Mouse (Mus musculus): ENCODE measurements around the gene Prkag1. TPM values are rescaled to one million over a fixed set of nuclear protein-coding genes. Genes with fewer than 3 reads are reported as not detected.

Gene Prkag1
- polyA plus RNA-seq, 1 experiment = not detected

DNA sequence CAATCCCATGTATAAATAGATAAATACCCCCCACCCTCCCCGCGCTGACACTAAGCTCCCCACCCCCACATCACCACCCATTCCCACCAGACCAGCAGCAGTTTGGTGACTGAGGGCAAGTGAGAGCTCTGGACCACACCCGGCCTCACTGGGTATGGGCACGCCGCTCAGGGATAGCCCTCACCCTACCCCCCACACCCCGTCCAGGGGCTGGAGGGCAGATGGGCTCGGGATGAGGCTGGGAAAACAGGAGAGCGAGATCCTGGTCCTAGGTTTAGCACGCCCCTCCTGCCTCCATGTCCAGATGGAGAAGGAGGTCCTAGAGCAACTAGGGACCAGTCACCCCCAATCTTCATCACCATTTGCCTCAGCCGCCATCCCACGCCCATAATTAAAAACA is 2.0 kb upstream of the Prkag1 start:
- Histone ChIP-seq H3K27ac (ENCODE audit: insufficient read depth, low read depth, low read length) (no peak overlapping the region), H3K4me3 (ENCODE audit: insufficient read depth, low read depth, low read length) (no peak overlapping the region), H3K4me1 (ENCODE audit: control insufficient read depth, insufficient read depth, low read length) (peaks cover 7% of the 10 kb centered on the region; the same call in 1 of the 2 replicates)
- no peak for TF ChIP-seq POLR2A (IDR thresholded peaks at IDR 0.05; ENCODE audit: insufficient read depth, low read depth, low read length)
- no peak for TF ChIP-seq CTCF (IDR thresholded peaks at IDR 0.05; ENCODE audit: insufficient read depth, low read depth, low read length)
- WGBS = 86% methylated on average over 11 of the region's 11 CpGs

DNA sequence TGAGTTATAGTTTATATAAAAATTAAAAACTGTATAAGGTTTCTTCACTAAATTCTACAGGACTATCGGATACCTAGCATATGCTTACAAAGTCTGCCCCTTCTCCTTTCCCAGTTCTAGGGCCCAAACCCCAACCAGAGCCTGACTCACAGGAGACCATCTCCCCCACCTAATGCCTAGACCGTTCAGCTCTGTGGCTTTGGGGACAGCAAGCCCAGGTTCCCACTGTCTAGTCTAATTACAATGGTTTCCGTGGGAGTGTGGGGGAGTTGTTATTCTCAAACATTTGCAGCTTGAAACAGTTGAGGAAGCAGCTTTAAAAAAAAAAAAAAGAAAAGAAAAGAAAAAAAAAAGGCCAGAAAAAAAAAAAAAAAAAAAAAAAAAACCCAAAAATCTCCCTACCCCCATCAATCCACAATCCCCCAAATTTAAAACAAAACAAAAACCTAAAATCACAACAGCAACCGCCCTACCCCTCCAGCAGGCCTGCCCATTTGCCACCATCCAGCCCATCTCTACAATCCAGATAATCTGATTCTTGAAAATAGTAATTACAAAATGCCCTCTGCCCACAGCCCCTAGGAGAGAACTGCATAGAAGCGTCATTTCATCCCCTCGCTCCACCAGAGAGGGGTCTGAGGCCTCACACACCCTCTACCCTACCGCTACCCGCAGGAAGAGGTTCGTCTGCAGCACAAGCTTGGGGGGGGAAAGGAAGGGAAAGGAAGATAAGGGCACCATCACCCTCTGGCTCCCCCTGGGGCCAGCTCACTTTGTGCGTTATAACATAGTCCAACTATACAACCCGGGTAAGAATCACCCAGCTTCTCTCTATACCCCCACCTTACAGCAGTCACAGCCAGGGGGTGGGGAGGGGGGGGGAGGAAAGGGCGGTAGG is 1.1 kb upstream of the Prkag1 start:
- Histone ChIP-seq H3K4me1 (ENCODE audit: control insufficient read depth, insufficient read depth, low read length) (peaks cover 7% of the 10 kb centered on the region; the same call in 1 of the 2 replicates), H3K27ac (ENCODE audit: insufficient read depth, low read depth, low read length) (0 out of 2 replicates have a peak overlapping the region, but pooled peaks have one; percentile 34), H3K4me3 (ENCODE audit: insufficient read depth, low read depth, low read length) (no peak overlapping the region)
- TF ChIP-seq CTCF (IDR thresholded peaks at IDR 0.05; ENCODE audit: insufficient read depth, low read depth, low read length) (no peak), POLR2A (IDR thresholded peaks at IDR 0.05; ENCODE audit: insufficient read depth, low read depth, low read length) (no peak)
- WGBS = 42% methylated on average over 12 of the region's 12 CpGs

DNA sequence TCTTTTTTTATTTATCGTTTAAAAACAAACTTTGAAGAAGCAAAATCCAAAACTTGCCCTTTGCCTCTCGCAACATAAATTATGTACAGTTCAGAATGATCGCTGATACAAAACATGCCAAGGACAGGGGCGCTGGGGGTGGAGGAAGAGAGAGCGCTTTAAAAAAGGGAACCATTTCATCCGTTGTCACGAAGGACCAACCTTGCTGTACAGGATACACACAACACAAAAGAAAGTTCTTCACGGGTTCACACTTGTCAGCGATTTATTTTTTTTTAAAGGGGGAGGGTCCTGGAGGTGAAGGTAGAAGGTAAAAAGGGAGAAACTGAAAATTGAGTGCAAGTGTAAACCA is 339 bp upstream of the Prkag1 start:
- peak overlapping the region; percentile 58 for H3K4me3 ChIP-seq (ENCODE audit: insufficient read depth, low read depth, low read length)
- no peak for TF ChIP-seq CTCF (IDR thresholded peaks at IDR 0.05; ENCODE audit: insufficient read depth, low read depth, low read length)
- WGBS = 6% methylated on average over 9 of the region's 9 CpGs
- peaks cover 7% of the 10 kb centered on the region; the same call in 1 of the 2 replicates for H3K4me1 ChIP-seq (ENCODE audit: control insufficient read depth, insufficient read depth, low read length)
- peak overlapping the region; percentile 83 for H3K27ac ChIP-seq (ENCODE audit: insufficient read depth, low read depth, low read length)

DNA sequence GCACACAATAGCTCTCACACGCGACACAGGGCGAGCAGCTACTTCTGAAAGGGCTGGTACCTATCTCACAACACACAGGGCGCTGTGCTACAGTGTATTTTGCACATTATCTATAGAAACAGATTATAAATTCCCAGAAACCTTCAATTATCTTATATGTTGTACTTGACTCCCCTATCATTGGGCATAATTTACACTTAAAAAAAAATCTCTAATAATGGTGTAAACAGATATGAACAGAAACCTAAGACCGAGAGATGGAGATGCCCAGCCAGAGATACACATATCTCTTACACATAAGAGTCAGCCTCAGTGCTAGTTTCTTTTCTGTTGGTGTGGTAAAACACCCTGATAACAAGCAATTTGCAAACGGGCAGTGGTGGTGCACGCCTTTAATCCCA is 3.7 kb downstream of the Prkag1 start:
- H3K4me3 ChIP-seq (ENCODE audit: insufficient read depth, low read depth, low read length) = no peak overlapping the region
- H3K4me1 ChIP-seq (ENCODE audit: control insufficient read depth, insufficient read depth, low read length) = peaks cover 6% of the 10 kb centered on the region; the same call in 1 of the 2 replicates
- WGBS = 85% methylated on average over 7 of the region's 7 CpGs
- TF ChIP-seq CTCF (IDR thresholded peaks at IDR 0.05; ENCODE audit: insufficient read depth, low read depth, low read length) (no peak), POLR2A (IDR thresholded peaks at IDR 0.05; ENCODE audit: insufficient read depth, low read depth, low read length) (no peak)
- no peak overlapping the region for H3K27ac ChIP-seq (ENCODE audit: insufficient read depth, low read depth, low read length)

DNA sequence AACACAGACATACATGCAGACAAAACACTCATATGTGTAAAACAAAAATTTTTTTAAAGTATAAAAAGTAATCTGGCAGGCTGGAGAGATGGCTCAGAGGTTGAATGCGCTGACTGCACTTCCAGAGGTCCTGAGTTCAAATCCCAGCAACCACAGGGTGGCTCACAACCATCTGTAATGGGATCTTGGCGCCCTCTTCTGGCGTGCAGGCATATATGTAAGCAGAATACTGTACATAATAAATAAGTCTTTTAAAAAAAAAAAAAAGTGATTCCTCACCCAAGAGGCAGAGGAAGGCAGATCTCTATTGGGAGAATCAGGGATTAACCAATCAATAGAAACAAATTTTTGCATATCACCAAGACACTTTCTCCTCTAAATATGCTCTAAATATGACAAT is 7.9 kb downstream of the Prkag1 start:
- peaks cover 2% of the 10 kb centered on the region; the same call in 1 of the 2 replicates for H3K4me1 ChIP-seq (ENCODE audit: control insufficient read depth, insufficient read depth, low read length)
- TF ChIP-seq POLR2A (IDR thresholded peaks at IDR 0.05; ENCODE audit: insufficient read depth, low read depth, low read length) (no peak), CTCF (IDR thresholded peaks at IDR 0.05; ENCODE audit: insufficient read depth, low read depth, low read length) (no peak)
- H3K4me3 ChIP-seq (ENCODE audit: insufficient read depth, low read depth, low read length) = no peak overlapping the region
- H3K27ac ChIP-seq (ENCODE audit: insufficient read depth, low read depth, low read length) = no peak overlapping the region
- WGBS = 77% methylated on average over 3 of the region's 3 CpGs

DNA sequence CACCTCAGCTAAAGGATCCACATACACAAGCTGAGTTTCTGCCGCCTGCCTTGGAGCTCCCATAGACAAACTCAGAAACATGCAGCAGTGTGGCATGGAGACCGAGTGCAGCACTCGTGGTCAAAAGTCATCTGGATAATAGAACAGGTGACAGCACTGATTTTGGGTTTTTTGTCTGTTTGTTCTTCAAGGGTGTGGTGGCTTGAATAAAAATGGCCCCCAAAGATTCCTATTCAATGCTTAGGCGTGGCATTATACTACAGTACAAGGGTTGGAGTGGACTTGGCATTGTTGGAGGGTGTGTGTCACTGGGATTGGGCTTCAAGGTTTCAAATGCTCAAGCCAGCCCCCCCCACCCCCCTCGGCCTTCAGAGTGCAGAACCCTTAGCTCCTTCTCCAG is 9.2 kb downstream of the Prkag1 start:
- WGBS = 93% methylated on average over 5 of the region's 5 CpGs
- peaks cover 2% of the 10 kb centered on the region; the same call in 1 of the 2 replicates for H3K4me1 ChIP-seq (ENCODE audit: control insufficient read depth, insufficient read depth, low read length)
- no peak overlapping the region for H3K27ac ChIP-seq (ENCODE audit: insufficient read depth, low read depth, low read length)
- no peak overlapping the region for H3K4me3 ChIP-seq (ENCODE audit: insufficient read depth, low read depth, low read length)
- TF ChIP-seq CTCF (IDR thresholded peaks at IDR 0.05; ENCODE audit: insufficient read depth, low read depth, low read length) (no peak), POLR2A (IDR thresholded peaks at IDR 0.05; ENCODE audit: insufficient read depth, low read depth, low read length) (no peak)

DNA sequence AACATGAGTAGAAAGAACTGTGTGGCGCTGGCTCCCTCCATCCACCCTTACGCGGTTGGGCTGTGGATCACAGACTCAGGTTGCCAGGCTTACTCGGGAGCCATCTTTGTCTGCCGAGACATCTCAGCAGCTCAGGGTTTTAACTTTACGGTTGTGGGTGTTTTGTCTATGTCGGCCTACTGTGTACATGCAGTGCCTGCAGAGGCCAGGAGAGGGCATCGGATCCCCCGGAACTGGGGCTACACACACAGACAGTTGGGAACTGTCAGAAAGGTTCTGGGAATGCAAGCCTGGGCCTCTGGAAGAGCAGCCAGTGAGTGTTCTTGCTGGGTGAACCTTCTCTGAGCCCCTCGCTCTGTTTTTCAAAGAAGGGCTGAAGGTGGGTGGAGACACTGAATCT is 9.9 kb downstream of the Prkag1 start:
- WGBS = 34% methylated on average over 10 of the region's 10 CpGs
- peaks cover 2% of the 10 kb centered on the region; the same call in 1 of the 2 replicates for H3K4me1 ChIP-seq (ENCODE audit: control insufficient read depth, insufficient read depth, low read length)
- no peak overlapping the region for H3K4me3 ChIP-seq (ENCODE audit: insufficient read depth, low read depth, low read length)
- H3K27ac ChIP-seq (ENCODE audit: insufficient read depth, low read depth, low read length) = no peak overlapping the region
- TF ChIP-seq CTCF (IDR thresholded peaks at IDR 0.05; ENCODE audit: insufficient read depth, low read depth, low read length) = no peak
- TF ChIP-seq POLR2A (IDR thresholded peaks at IDR 0.05; ENCODE audit: insufficient read depth, low read depth, low read length) = no peak

DNA sequence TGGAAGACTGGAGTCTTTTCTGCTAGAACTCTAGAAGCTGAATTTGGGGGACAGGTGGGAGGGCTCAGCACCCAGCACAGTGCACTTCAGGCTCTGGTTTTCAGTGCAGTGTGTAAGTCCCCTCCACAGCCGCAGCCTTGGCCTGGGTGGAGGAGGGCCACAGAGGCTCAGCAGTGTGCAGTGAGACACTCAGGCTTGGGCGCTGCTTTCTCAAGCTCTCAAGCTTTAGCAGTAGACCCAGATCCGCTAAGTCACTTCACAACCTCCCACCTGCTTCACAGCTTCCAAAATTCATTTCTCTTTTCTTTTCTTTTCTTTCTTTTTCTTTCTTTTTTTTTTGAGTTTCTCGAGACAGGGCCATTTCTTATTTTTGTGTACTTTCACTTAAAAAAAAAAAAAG is 10.4 kb downstream of the Prkag1 start:
- 55% methylated on average over 4 of the region's 4 CpGs for WGBS
- TF ChIP-seq CTCF (IDR thresholded peaks at IDR 0.05; ENCODE audit: insufficient read depth, low read depth, low read length) (no peak), POLR2A (IDR thresholded peaks at IDR 0.05; ENCODE audit: insufficient read depth, low read depth, low read length) (no peak)
- H3K27ac ChIP-seq (ENCODE audit: insufficient read depth, low read depth, low read length) = no peak overlapping the region

DNA sequence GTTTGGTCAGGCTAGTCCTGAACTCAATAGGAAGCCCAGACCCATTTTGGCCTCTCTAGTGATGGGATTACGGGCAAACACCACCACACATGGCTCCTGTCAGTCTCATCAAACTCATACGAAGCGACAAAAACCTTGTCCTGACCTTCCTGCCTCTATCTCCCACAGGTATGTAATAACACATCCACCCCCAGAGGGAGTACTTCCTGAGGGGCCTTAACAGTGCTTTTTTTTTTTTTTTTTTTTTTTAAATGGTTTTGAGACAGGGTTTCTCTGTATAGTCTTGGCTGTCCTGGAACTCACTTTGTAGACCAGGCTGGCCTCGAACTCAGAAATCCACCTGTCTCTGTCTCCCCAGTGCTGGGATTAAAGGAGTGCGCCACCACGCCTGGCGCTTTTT is 13.2 kb downstream of the Prkag1 start:
- WGBS = 93% methylated on average over 7 of the region's 7 CpGs
- no peak overlapping the region for H3K27ac ChIP-seq (ENCODE audit: insufficient read depth, low read depth, low read length)
- no peak overlapping the region for H3K4me3 ChIP-seq (ENCODE audit: insufficient read depth, low read depth, low read length)
- peaks cover 7% of the 10 kb centered on the region for H3K4me1 ChIP-seq (ENCODE audit: control insufficient read depth, insufficient read depth, low read length)
- TF ChIP-seq POLR2A (IDR thresholded peaks at IDR 0.05; ENCODE audit: insufficient read depth, low read depth, low read length) = no peak
- TF ChIP-seq CTCF (IDR thresholded peaks at IDR 0.05; ENCODE audit: insufficient read depth, low read depth, low read length) = no peak

More for the DNA sequence above, 10.4 kb downstream of the Prkag1 start:
- Histone ChIP-seq H3K4me1 (ENCODE audit: control insufficient read depth, insufficient read depth, low read length) (peaks cover 2% of the 10 kb centered on the region; the same call in 1 of the 2 replicates), H3K4me3 (ENCODE audit: insufficient read depth, low read depth, low read length) (no peak overlapping the region)

All from olfactory bulb, adult 2 months (tissue).